ENCODE assay signal across 10 mouse cellular contexts in genomic region chr1:20554398-20554797, GRCm38 (mm10).
DNase-seq lines count a peak whose midpoint lies in the region; ATAC-seq lines count a peak whose summit lies in the region.
"Had no signal": no experiment of that assay in that cellular context is flagged by ENCODE, and none has a peak within 500 bp of the region (broad histone marks: within the 10 kb centered on the region; RNA-seq: fewer than 3 reads in every experiment).

No protein-coding gene starts in this region.

- H3K27me3 ChIP-seq in embryonic facial prominence, embryonic 11.5 days (ENCODE audit: control insufficient read depth, insufficient read depth, low read length) = no peaks in the 10 kb centered on the region
- H3K27me3 ChIP-seq in limb, embryonic 10.5 days (ENCODE audit: low read depth, poor library complexity, severe bottlenecking) = no peaks in the 10 kb centered on the region
- H3K27me3 ChIP-seq: embryonic facial prominence, embryonic 15.5 days had no signal

- no peak overlapping the region for H3K4me2 ChIP-seq in embryonic facial prominence, embryonic 11.5 days (ENCODE audit: low read depth, low read length)
- H3K4me2 ChIP-seq: embryonic facial prominence, embryonic 15.5 days had no signal

- no peak overlapping the region for H3K4me3 ChIP-seq in embryonic facial prominence, embryonic 11.5 days (ENCODE audit: low read depth, low read length)
- H3K4me3 ChIP-seq in limb, embryonic 10.5 days = no peak overlapping the region
- H3K4me3 ChIP-seq: embryonic facial prominence, embryonic 15.5 days; myocyte had no signal

- H3K9me3 ChIP-seq in embryonic facial prominence, embryonic 11.5 days (replicated peaks; ENCODE audit: control insufficient read depth, low read length) = no peaks in the 10 kb centered on the region
- H3K9me3 ChIP-seq in limb, embryonic 10.5 days (replicated peaks) = no peaks in the 10 kb centered on the region
- H3K9me3 ChIP-seq: embryonic facial prominence, embryonic 15.5 days had no signal

- no peaks in the 10 kb centered on the region for H3K36me3 ChIP-seq in embryonic facial prominence, embryonic 11.5 days (replicated peaks; ENCODE audit: control insufficient read depth, insufficient read depth, low read depth, low read length)
- no peaks in the 10 kb centered on the region for H3K36me3 ChIP-seq in limb, embryonic 10.5 days
- H3K36me3 ChIP-seq: embryonic facial prominence, embryonic 15.5 days had no signal

- H3K4me1 ChIP-seq in embryonic facial prominence, embryonic 11.5 days (ENCODE audit: control insufficient read depth, insufficient read depth, low read length) = no peaks in the 10 kb centered on the region
- H3K4me1 ChIP-seq in limb, embryonic 10.5 days = no peaks in the 10 kb centered on the region
- H3K4me1 ChIP-seq: embryonic facial prominence, embryonic 15.5 days had no signal

- WGBS in embryonic facial prominence, embryonic 11.5 days = 29% methylated on average over 6 of the region's 6 CpGs
- WGBS in limb, embryonic 10.5 days = 37% methylated on average over 6 of the region's 6 CpGs

- H3K27ac ChIP-seq in embryonic facial prominence, embryonic 11.5 days (replicated peaks; ENCODE audit: low read depth, low read length) = no peak overlapping the region
- no peak overlapping the region for H3K27ac ChIP-seq in limb, embryonic 10.5 days
- H3K27ac ChIP-seq: embryonic facial prominence, embryonic 15.5 days had no signal

- H3K9ac ChIP-seq in embryonic facial prominence, embryonic 11.5 days (replicated peaks; ENCODE audit: low read length) = no peak overlapping the region
- H3K9ac ChIP-seq: embryonic facial prominence, embryonic 15.5 days had no signal

- DNase-seq in left cerebral cortex, adult 11 months (ENCODE audit: low spot score) = peak; percentile 21
- no peak for DNase-seq in left cerebral cortex, adult 8-10 months (ENCODE audit: low spot score in 2 of 2)
- DNase-seq in R1 (ENCODE audit: low read depth, low spot score) = peak; percentile 44
- peak; percentile 69 for DNase-seq in embryonic facial prominence, embryonic 11.5 days (ENCODE audit: low spot score)
- DNase-seq in hindlimb bud, embryonic 11.5 days (ENCODE audit: extremely low spot score, low read depth, low spot score) = peak; percentile 52
- peak; percentile 59 for DNase-seq in limb, embryonic 10.5 days (ENCODE audit: low spot score)
- peak; percentile 85 for DNase-seq in retina, embryonic 14.5 days (ENCODE audit: low spot score)
- no peak for DNase-seq in spleen, postnatal 10 days (ENCODE audit: low spot score in 2 of 2)

- ATAC-seq in embryonic facial prominence, embryonic 11.5 days (replicated peaks; ENCODE audit: insufficient number of reproducible peaks, low FRiP score, low TSS enrichment, low read depth) = no peak

Comparison
In these comparisons a context has a peak if more than half of its experiments do, and no peak if none do; other contexts are left out.
1. DNase-seq: peak in left cerebral cortex, adult 11 months (single experiment), R1 (single experiment), embryonic facial prominence, embryonic 11.5 days (single experiment), hindlimb bud, embryonic 11.5 days (single experiment), limb, embryonic 10.5 days (single experiment) and retina, embryonic 14.5 days (single experiment); none in left cerebral cortex, adult 8-10 months (0 of 2) and spleen, postnatal 10 days (0 of 2).